Mouse (Mus musculus): Measurements from ENCODE around the gene Sgsh. TPM values are rescaled to one million over a fixed set of nuclear protein-coding genes. Genes with fewer than 3 reads are reported as not detected.

Gene Sgsh
- polyA plus RNA-seq (2015; fragmentation: Nextera tagmentation; extraction: Ambion mirVana), result 3.7 and 4.0 TPM in 2 replicates

GRCm38 (mm10) chr11:119355443-119356385 is at the start of gene Sgsh, which contains the start of gene Slc26a11:
Gene Sgsh, minus strand, starts transcription at chr11:119355536.
Gene Slc26a11, plus strand, starts transcription at chr11:119355557.
- H3K27me3 ChIP-seq (replicated peaks; ENCODE audit: control insufficient read depth, insufficient read depth, low read length), result no peaks in the 10 kb centered on the region
- 1% methylated on average over 40 of the region's 40 CpGs for WGBS
- H3K4me3 ChIP-seq (replicated peaks; ENCODE audit: low read length), result peak within 1 kb of the TSS; percentile 68
- H3K9me3 ChIP-seq (ENCODE audit: control insufficient read depth, low read length), result no peaks in the 10 kb centered on the region
- no peak within 1 kb of the TSS for H3K27ac ChIP-seq (ENCODE audit: low read length)
- peak; percentile 94 for ATAC-seq
- peaks cover 10% of the 10 kb centered on the region for H3K4me1 ChIP-seq (replicated peaks; ENCODE audit: control insufficient read depth, insufficient read depth, low read length)
- H3K36me3 ChIP-seq (ENCODE audit: control insufficient read depth, insufficient read depth), result no peaks in the 10 kb centered on the region
- H3K4me2 ChIP-seq (ENCODE audit: low read length), result peak within 1 kb of the TSS; percentile 98
- H3K9ac ChIP-seq (replicated peaks; ENCODE audit: low read depth, low read length), result peak within 1 kb of the TSS; percentile 64

- Histone ChIP-seq H3K36me3 (ENCODE audit: control insufficient read depth, insufficient read depth) (no peaks in the 10 kb centered on the region), H3K27me3 (replicated peaks; ENCODE audit: control insufficient read depth, insufficient read depth, low read length) (no peaks in the 10 kb centered on the region), H3K9me3 (ENCODE audit: control insufficient read depth, low read length) (no peaks in the 10 kb centered on the region), H3K27ac (ENCODE audit: low read length) (no peak overlapping the region), H3K4me2 (ENCODE audit: low read length) (no peak overlapping the region), H3K4me3 (replicated peaks; ENCODE audit: low read length) (no peak overlapping the region), H3K9ac (replicated peaks; ENCODE audit: low read depth, low read length) (no peak overlapping the region), H3K4me1 (replicated peaks; ENCODE audit: control insufficient read depth, insufficient read depth, low read length) (no peaks in the 10 kb centered on the region)
- 56% methylated on average over 5 of the region's 5 CpGs for WGBS
- no peak for ATAC-seq
Measured at GRCm38 (mm10) chr11:119404627-119405026, 49.3 kb upstream of the Sgsh start.

GRCm38 (mm10) chr11:119402501-119403160 is 47.3 kb upstream of the Sgsh start:
- Histone ChIP-seq H3K9me3 (ENCODE audit: control insufficient read depth, low read length) (no peaks in the 10 kb centered on the region), H3K27ac (ENCODE audit: low read length) (no peak overlapping the region), H3K9ac (replicated peaks; ENCODE audit: low read depth, low read length) (no peak overlapping the region), H3K36me3 (ENCODE audit: control insufficient read depth, insufficient read depth) (no peaks in the 10 kb centered on the region), H3K4me2 (ENCODE audit: low read length) (no peak overlapping the region), H3K4me3 (replicated peaks; ENCODE audit: low read length) (no peak overlapping the region), H3K4me1 (replicated peaks; ENCODE audit: control insufficient read depth, insufficient read depth, low read length) (no peaks in the 10 kb centered on the region), H3K27me3 (replicated peaks; ENCODE audit: control insufficient read depth, insufficient read depth, low read length) (no peaks in the 10 kb centered on the region)
- no peak for ATAC-seq
- 56% methylated on average over 11 of the region's 11 CpGs for WGBS

- Histone ChIP-seq H3K27ac (ENCODE audit: low read length) (no peak overlapping the region), H3K27me3 (replicated peaks; ENCODE audit: control insufficient read depth, insufficient read depth, low read length) (peaks cover 18% of the 10 kb centered on the region), H3K36me3 (ENCODE audit: control insufficient read depth, insufficient read depth) (no peaks in the 10 kb centered on the region), H3K4me2 (ENCODE audit: low read length) (no peak overlapping the region), H3K4me1 (replicated peaks; ENCODE audit: control insufficient read depth, insufficient read depth, low read length) (peaks cover 10% of the 10 kb centered on the region), H3K9me3 (ENCODE audit: control insufficient read depth, low read length) (no peaks in the 10 kb centered on the region), H3K4me3 (replicated peaks; ENCODE audit: low read length) (no peak overlapping the region), H3K9ac (replicated peaks; ENCODE audit: low read depth, low read length) (no peak overlapping the region)
- WGBS, result 53% methylated on average over 7 of the region's 7 CpGs
- no peak for ATAC-seq
Measured at GRCm38 (mm10) chr11:119396461-119396860, 41.1 kb upstream of the Sgsh start.

- no peaks in the 10 kb centered on the region for H3K36me3 ChIP-seq (ENCODE audit: control insufficient read depth, insufficient read depth)
- H3K9me3 ChIP-seq (ENCODE audit: control insufficient read depth, low read length), result no peaks in the 10 kb centered on the region
- ATAC-seq, result no peak
- 20% methylated on average over 13 of the region's 13 CpGs for WGBS
- H3K27me3 ChIP-seq (replicated peaks; ENCODE audit: control insufficient read depth, insufficient read depth, low read length), result peaks cover 23% of the 10 kb centered on the region
- no peak overlapping the region for H3K4me2 ChIP-seq (ENCODE audit: low read length)
- peaks cover 10% of the 10 kb centered on the region for H3K4me1 ChIP-seq (replicated peaks; ENCODE audit: control insufficient read depth, insufficient read depth, low read length)
- H3K9ac ChIP-seq (replicated peaks; ENCODE audit: low read depth, low read length), result no peak overlapping the region
- H3K4me3 ChIP-seq (replicated peaks; ENCODE audit: low read length), result no peak overlapping the region
- H3K27ac ChIP-seq (ENCODE audit: low read length), result no peak overlapping the region
Measured at GRCm38 (mm10) chr11:119395931-119396330, 40.6 kb upstream of the Sgsh start.

- H3K4me1 ChIP-seq (replicated peaks; ENCODE audit: control insufficient read depth, insufficient read depth, low read length), result peaks cover 14% of the 10 kb centered on the region
Measured at GRCm38 (mm10) chr11:119395394-119395793, 40.1 kb upstream of the Sgsh start.

GRCm38 (mm10) chr11:119394210-119394609 is 38.9 kb upstream of the Sgsh start:
- H3K4me2 ChIP-seq (ENCODE audit: low read length), result no peak overlapping the region
- no peak overlapping the region for H3K27ac ChIP-seq (ENCODE audit: low read length)
- no peak overlapping the region for H3K4me3 ChIP-seq (replicated peaks; ENCODE audit: low read length)
- H3K4me1 ChIP-seq (replicated peaks; ENCODE audit: control insufficient read depth, insufficient read depth, low read length), result peaks cover 22% of the 10 kb centered on the region
- no peaks in the 10 kb centered on the region for H3K9me3 ChIP-seq (ENCODE audit: control insufficient read depth, low read length)
- no peak overlapping the region for H3K9ac ChIP-seq (replicated peaks; ENCODE audit: low read depth, low read length)
- H3K27me3 ChIP-seq (replicated peaks; ENCODE audit: control insufficient read depth, insufficient read depth, low read length), result peaks cover 34% of the 10 kb centered on the region
- no peaks in the 10 kb centered on the region for H3K36me3 ChIP-seq (ENCODE audit: control insufficient read depth, insufficient read depth)
- WGBS, result 61% methylated on average over 6 of the region's 6 CpGs
- no peak for ATAC-seq

More at GRCm38 (mm10) chr11:119395394-119395793, 40.1 kb upstream of the Sgsh start:
- no peak overlapping the region for H3K9ac ChIP-seq (replicated peaks; ENCODE audit: low read depth, low read length)
- H3K36me3 ChIP-seq (ENCODE audit: control insufficient read depth, insufficient read depth), result no peaks in the 10 kb centered on the region
- no peaks in the 10 kb centered on the region for H3K9me3 ChIP-seq (ENCODE audit: control insufficient read depth, low read length)
- ATAC-seq, result no peak
- no peak overlapping the region for H3K4me3 ChIP-seq (replicated peaks; ENCODE audit: low read length)
- 2% methylated on average over 7 of the region's 7 CpGs for WGBS
- no peak overlapping the region for H3K27ac ChIP-seq (ENCODE audit: low read length)
- H3K4me2 ChIP-seq (ENCODE audit: low read length), result no peak overlapping the region
- H3K27me3 ChIP-seq (replicated peaks; ENCODE audit: control insufficient read depth, insufficient read depth, low read length), result peaks cover 28% of the 10 kb centered on the region

GRCm38 (mm10) chr11:119393483-119393804 is 38.1 kb upstream of the Sgsh start:
- H3K4me3 ChIP-seq (replicated peaks; ENCODE audit: low read length), result peak overlapping the region; percentile 45
- no peak for ATAC-seq
- no peaks in the 10 kb centered on the region for H3K9me3 ChIP-seq (ENCODE audit: control insufficient read depth, low read length)
- WGBS, result 29% methylated on average over 7 of the region's 7 CpGs
- peaks cover 22% of the 10 kb centered on the region for H3K4me1 ChIP-seq (replicated peaks; ENCODE audit: control insufficient read depth, insufficient read depth, low read length)
- H3K36me3 ChIP-seq (ENCODE audit: control insufficient read depth, insufficient read depth), result no peaks in the 10 kb centered on the region
- H3K9ac ChIP-seq (replicated peaks; ENCODE audit: low read depth, low read length), result no peak overlapping the region
- no peak overlapping the region for H3K27ac ChIP-seq (ENCODE audit: low read length)
- peaks cover 38% of the 10 kb centered on the region for H3K27me3 ChIP-seq (replicated peaks; ENCODE audit: control insufficient read depth, insufficient read depth, low read length)
- H3K4me2 ChIP-seq (ENCODE audit: low read length), result peak overlapping the region; percentile 62

GRCm38 (mm10) chr11:119392800-119393482 is 37.6 kb upstream of the Sgsh start, which contains the start of gene Rnf213:
Gene Rnf213, plus strand, starts transcription at chr11:119393100.
- Histone ChIP-seq H3K27me3 (replicated peaks; ENCODE audit: control insufficient read depth, insufficient read depth, low read length) (peaks cover 38% of the 10 kb centered on the region), H3K36me3 (ENCODE audit: control insufficient read depth, insufficient read depth) (no peaks in the 10 kb centered on the region), H3K4me2 (ENCODE audit: low read length) (peak within 1 kb of the TSS; percentile 62), H3K4me1 (replicated peaks; ENCODE audit: control insufficient read depth, insufficient read depth, low read length) (peaks cover 22% of the 10 kb centered on the region), H3K27ac (ENCODE audit: low read length) (no peak within 1 kb of the TSS), H3K9me3 (ENCODE audit: control insufficient read depth, low read length) (no peaks in the 10 kb centered on the region), H3K9ac (replicated peaks; ENCODE audit: low read depth, low read length) (peak within 1 kb of the TSS; percentile 48), H3K4me3 (replicated peaks; ENCODE audit: low read length) (peak within 1 kb of the TSS; percentile 45)
- ATAC-seq, result 0 out of 2 replicates have a peak, but pooled peaks have one; percentile 33
- 1% methylated on average over 19 of the region's 19 CpGs for WGBS

Data from forebrain, embryonic 16.5 days (tissue).